Mouse (Mus musculus): ENCODE results near the gene Ect2l. TPM values are rescaled to one million over a fixed set of nuclear protein-coding genes. Genes with fewer than 3 reads are reported as not detected.

Gene Ect2l
- polyA plus RNA-seq, 1 experiment from 2014 or later: 0.32 TPM

GRCm38 (mm10) chr10:18130276-18130675, 80.4 kb downstream of the Ect2l start:
- no peak for ATAC-seq (ENCODE audit: low read depth)
- Histone ChIP-seq H3K27ac (replicated peaks) (no peak overlapping the region), H3K9me3 (no peaks in the 10 kb centered on the region)

GRCm38 (mm10) chr10:18118336-18118735, 92.4 kb downstream of the Ect2l start:
- H3K36me3 ChIP-seq: peaks cover 68% of the 10 kb centered on the region
- H3K4me3 ChIP-seq: no peak overlapping the region
- H3K9me3 ChIP-seq: no peaks in the 10 kb centered on the region
- no peak overlapping the region for H3K4me2 ChIP-seq
- no peak overlapping the region for H3K9ac ChIP-seq
- H3K27ac ChIP-seq (replicated peaks): no peak overlapping the region
- no peaks in the 10 kb centered on the region for H3K27me3 ChIP-seq
- 59% methylated on average over 8 of the region's 8 CpGs for WGBS
- ATAC-seq (ENCODE audit: low read depth): no peak
- H3K4me1 ChIP-seq (replicated peaks): no peaks in the 10 kb centered on the region

More at GRCm38 (mm10) chr10:18130276-18130675, 80.4 kb downstream of the Ect2l start:
- Histone ChIP-seq H3K9ac (no peak overlapping the region), H3K36me3 (peaks cover 11% of the 10 kb centered on the region), H3K4me3 (no peak overlapping the region), H3K4me2 (no peak overlapping the region), H3K4me1 (replicated peaks) (no peaks in the 10 kb centered on the region), H3K27me3 (no peaks in the 10 kb centered on the region)
- WGBS: 95% methylated on average over 5 of the region's 5 CpGs

GRCm38 (mm10) chr10:18113473-18114093, 97.1 kb downstream of the Ect2l start:
- Histone ChIP-seq H3K27me3 (no peaks in the 10 kb centered on the region), H3K27ac (replicated peaks) (no peak overlapping the region), H3K9me3 (no peaks in the 10 kb centered on the region), H3K4me3 (no peak overlapping the region), H3K9ac (no peak overlapping the region), H3K36me3 (peaks cover 23% of the 10 kb centered on the region), H3K4me1 (replicated peaks) (no peaks in the 10 kb centered on the region), H3K4me2 (no peak overlapping the region)
- no peak for ATAC-seq (ENCODE audit: low read depth)
- 69% methylated on average over 10 of the region's 10 CpGs for WGBS

- Histone ChIP-seq H3K9me3 (no peaks in the 10 kb centered on the region), H3K4me3 (no peak overlapping the region), H3K4me1 (replicated peaks) (no peaks in the 10 kb centered on the region), H3K9ac (no peak overlapping the region), H3K27me3 (no peaks in the 10 kb centered on the region), H3K36me3 (peaks cover 24% of the 10 kb centered on the region), H3K4me2 (no peak overlapping the region), H3K27ac (replicated peaks) (no peak overlapping the region)
- ATAC-seq (ENCODE audit: low read depth): no peak
Measured at GRCm38 (mm10) chr10:18110940-18111339, 99.8 kb downstream of the Ect2l start.

DNA sequence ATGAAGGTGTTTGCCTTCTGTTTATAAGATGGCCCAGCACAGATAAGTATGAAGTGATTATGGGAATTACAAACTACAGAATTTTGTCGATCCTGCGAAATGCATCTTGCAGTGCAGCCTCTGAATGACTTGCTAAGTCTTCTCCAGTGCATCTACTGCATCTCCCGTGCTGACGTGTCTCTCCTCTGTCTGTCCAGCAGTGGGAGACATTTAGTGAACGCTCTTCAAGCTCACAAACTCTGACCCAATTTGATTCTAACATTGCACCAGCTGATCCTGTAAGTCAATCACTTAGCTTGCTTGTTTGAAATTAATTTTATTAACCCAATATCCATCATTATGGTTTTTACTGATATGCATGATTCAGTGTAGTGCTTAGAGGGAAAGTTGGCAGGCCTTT, 103.2 kb downstream of the Ect2l start:
- H3K4me3 ChIP-seq: no peak overlapping the region
- no peak overlapping the region for H3K9ac ChIP-seq
- H3K27me3 ChIP-seq: no peaks in the 10 kb centered on the region
- no peak for ATAC-seq (ENCODE audit: low read depth)
- H3K4me1 ChIP-seq (replicated peaks): no peaks in the 10 kb centered on the region
- no peak overlapping the region for H3K27ac ChIP-seq (replicated peaks)
- H3K4me2 ChIP-seq: no peak overlapping the region
- 80% methylated on average over 5 of the region's 5 CpGs for WGBS
- peaks cover 34% of the 10 kb centered on the region for H3K36me3 ChIP-seq
- no peaks in the 10 kb centered on the region for H3K9me3 ChIP-seq

DNA sequence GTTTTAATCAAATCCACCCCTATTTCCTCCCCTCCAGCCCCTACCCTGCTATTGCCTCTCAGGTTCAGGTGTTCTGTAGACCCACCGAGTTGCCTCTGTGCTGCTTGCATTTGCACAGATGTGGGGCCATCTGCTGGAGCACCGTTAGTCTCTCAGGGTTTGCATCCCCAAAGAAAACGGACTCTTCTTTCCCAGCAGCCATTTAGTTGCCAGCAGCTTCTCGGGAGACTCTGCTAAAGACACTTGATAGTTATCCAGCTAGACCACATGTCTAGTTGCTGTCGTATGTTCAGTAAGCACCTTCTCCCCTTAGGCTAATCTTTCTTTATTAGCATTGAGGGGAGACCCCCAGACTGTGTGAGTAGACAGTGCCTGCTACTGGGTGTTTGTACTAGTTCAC, 108.5 kb downstream of the Ect2l start:
- H3K27ac ChIP-seq (replicated peaks): no peak overlapping the region
- H3K9ac ChIP-seq: no peak overlapping the region
- H3K4me1 ChIP-seq (replicated peaks): no peaks in the 10 kb centered on the region
- no peak overlapping the region for H3K4me3 ChIP-seq
- H3K27me3 ChIP-seq: no peaks in the 10 kb centered on the region
- WGBS: 55% methylated on average over 5 of the region's 5 CpGs
- no peak for ATAC-seq (ENCODE audit: low read depth)
- H3K9me3 ChIP-seq: no peaks in the 10 kb centered on the region
- H3K36me3 ChIP-seq: peaks cover 34% of the 10 kb centered on the region
- no peak overlapping the region for H3K4me2 ChIP-seq

- H3K27ac ChIP-seq (replicated peaks): no peak overlapping the region
- peaks cover 36% of the 10 kb centered on the region for H3K36me3 ChIP-seq
- no peak overlapping the region for H3K4me3 ChIP-seq
- no peak for ATAC-seq (ENCODE audit: low read depth)
- H3K4me2 ChIP-seq: no peak overlapping the region
- H3K9me3 ChIP-seq: peaks cover 14% of the 10 kb centered on the region; the same call in 1 of the 2 replicates
- no peaks in the 10 kb centered on the region for H3K4me1 ChIP-seq (replicated peaks)
- no peak overlapping the region for H3K9ac ChIP-seq
- H3K27me3 ChIP-seq: no peaks in the 10 kb centered on the region
Measured at GRCm38 (mm10) chr10:18090691-18091090, 120.0 kb downstream of the Ect2l start.

GRCm38 (mm10) chr10:18082772-18083171, 127.9 kb downstream of the Ect2l start:
- Histone ChIP-seq H3K4me1 (replicated peaks) (peaks cover 7% of the 10 kb centered on the region), H3K36me3 (peaks cover 5% of the 10 kb centered on the region; the same call in 1 of the 2 replicates), H3K9ac (no peak overlapping the region), H3K4me3 (no peak overlapping the region), H3K27ac (replicated peaks) (no peak overlapping the region), H3K9me3 (peaks cover 21% of the 10 kb centered on the region; the same call in 1 of the 2 replicates), H3K27me3 (no peaks in the 10 kb centered on the region), H3K4me2 (no peak overlapping the region)
- no peak for ATAC-seq (ENCODE audit: low read depth)
- WGBS: 95% methylated on average over 6 of the region's 6 CpGs

GRCm38 (mm10) chr10:18081536-18081935, 129.2 kb downstream of the Ect2l start:
- Histone ChIP-seq H3K36me3 (peaks cover 5% of the 10 kb centered on the region; the same call in 1 of the 2 replicates), H3K4me2 (no peak overlapping the region), H3K9me3 (peaks cover 12% of the 10 kb centered on the region; the same call in 1 of the 2 replicates), H3K4me3 (no peak overlapping the region), H3K27ac (replicated peaks) (no peak overlapping the region), H3K9ac (no peak overlapping the region), H3K4me1 (replicated peaks) (peaks cover 7% of the 10 kb centered on the region), H3K27me3 (no peaks in the 10 kb centered on the region)
- ATAC-seq (ENCODE audit: low read depth): no peak
- WGBS: 79% methylated on average over 1 of the region's 1 CpGs

Other genes with a start within 250 kb of the Ect2l start
- gene Abracl, start 187.6 kb downstream of the Ect2l start, polyA plus RNA-seq (2015; fragmentation: Nextera tagmentation; extraction: Ambion mirVana): 99.0 and 103 TPM in 2 replicates
- 16.7 and 22.3 TPM in 2 replicates for gene Reps1, start 155.0 kb downstream of the Ect2l start, polyA plus RNA-seq (2015; fragmentation: Nextera tagmentation; extraction: Ambion mirVana)
- 6.5 and 8.7 TPM in 2 replicates for gene Ccdc28a, start 24.1 kb upstream of the Ect2l start, polyA plus RNA-seq (2015; fragmentation: Nextera tagmentation; extraction: Ambion mirVana)
- gene Nhsl1, start 108.1 kb upstream of the Ect2l start, polyA plus RNA-seq (2015; fragmentation: Nextera tagmentation; extraction: Ambion mirVana): 18.4 and 19.3 TPM in 2 replicates

Data from neural tube, embryonic 13.5 days (tissue).